Mouse (Mus musculus): Measurements from ENCODE around the gene Fndc3a. TPM values are rescaled to one million over a fixed set of nuclear protein-coding genes. Genes with fewer than 3 reads are reported as not detected.

Fndc3a gene
- polyA plus RNA-seq, 1 experiment from 2014 or later = 40.0 TPM

DNA sequence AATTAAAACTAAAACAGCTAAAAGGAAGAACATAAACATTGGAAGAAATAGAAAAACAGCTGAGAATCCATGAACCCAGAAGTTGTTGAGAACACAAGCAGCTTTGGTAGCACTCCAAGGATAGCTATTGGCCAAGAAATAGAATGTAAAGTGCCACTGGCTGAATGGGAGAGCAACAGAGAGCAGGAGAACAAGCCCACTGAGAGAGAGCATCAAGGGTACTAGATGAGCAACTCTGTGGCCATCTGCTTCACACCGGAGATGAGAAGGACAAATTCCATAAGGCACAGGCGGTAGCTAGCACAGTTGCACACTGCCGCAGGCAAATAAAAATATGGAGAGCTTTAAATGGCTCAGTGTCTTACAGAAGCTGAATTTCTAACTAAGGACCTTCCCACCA is 219.4 kb downstream of the Fndc3a start:
- Histone ChIP-seq H3K27me3 (no peaks in the 10 kb centered on the region), H3K4me1 (no peaks in the 10 kb centered on the region), H3K36me3 (no peaks in the 10 kb centered on the region), H3K9me3 (replicated peaks) (no peaks in the 10 kb centered on the region), H3K4me3 (replicated peaks) (no peak overlapping the region), H3K4me2 (replicated peaks) (no peak overlapping the region), H3K9ac (no peak overlapping the region), H3K27ac (replicated peaks) (no peak overlapping the region)
- 78% methylated on average over 3 of the region's 3 CpGs for WGBS
- ATAC-seq (ENCODE audit: insufficient number of reproducible peaks, low FRiP score, low TSS enrichment, low read depth) = no peak

Other genes starting within 250 kb of the Fndc3a start
- not detected in 2 replicates for gene Gm9195, start 218.2 kb downstream of the Fndc3a start, polyA plus RNA-seq (2015; fragmentation: Nextera tagmentation; extraction: Ambion mirVana)

All from embryonic facial prominence, embryonic 15.5 days (tissue).